Mouse (Mus musculus): Measurements from ENCODE around the gene Tgfbr3. TPM values are rescaled to one million over a fixed set of nuclear protein-coding genes. Genes with fewer than 3 reads are reported as not detected.

The Tgfbr3 gene
- total RNA-seq, 2 experiments from 2014 or later = 13.3 to 16.3 TPM

- no peak for DNase-seq (ENCODE audit: extremely low spot score in 1 of 2, low spot score in 1 of 2)
Measured at GRCm38 (mm10) chr5:107177791-107178190, 111.6 kb downstream of the Tgfbr3 start.

GRCm38 (mm10) chr5:107177248-107177647 lies 112.2 kb downstream of the Tgfbr3 start:
- no peak for DNase-seq (ENCODE audit: extremely low spot score in 1 of 2, low spot score in 1 of 2)

- no peak for DNase-seq (ENCODE audit: extremely low spot score in 1 of 2, low spot score in 1 of 2)
Measured at GRCm38 (mm10) chr5:107176796-107177195, 112.6 kb downstream of the Tgfbr3 start.

GRCm38 (mm10) chr5:107176196-107176595 lies 113.2 kb downstream of the Tgfbr3 start:
- DNase-seq (ENCODE audit: extremely low spot score in 1 of 2, low spot score in 1 of 2) = no peak

GRCm38 (mm10) chr5:107174188-107174587 lies 115.2 kb downstream of the Tgfbr3 start:
- DNase-seq (ENCODE audit: extremely low spot score in 1 of 2, low spot score in 1 of 2) = no peak

GRCm38 (mm10) chr5:107173483-107173882 lies 115.9 kb downstream of the Tgfbr3 start:
- DNase-seq (ENCODE audit: extremely low spot score in 1 of 2, low spot score in 1 of 2) = no peak

GRCm38 (mm10) chr5:107171861-107172260 lies 117.6 kb downstream of the Tgfbr3 start:
- DNase-seq (ENCODE audit: extremely low spot score in 1 of 2, low spot score in 1 of 2) = no peak

GRCm38 (mm10) chr5:107169796-107170195 lies 119.6 kb downstream of the Tgfbr3 start:
- no peak for DNase-seq (ENCODE audit: extremely low spot score in 1 of 2, low spot score in 1 of 2)

DNA sequence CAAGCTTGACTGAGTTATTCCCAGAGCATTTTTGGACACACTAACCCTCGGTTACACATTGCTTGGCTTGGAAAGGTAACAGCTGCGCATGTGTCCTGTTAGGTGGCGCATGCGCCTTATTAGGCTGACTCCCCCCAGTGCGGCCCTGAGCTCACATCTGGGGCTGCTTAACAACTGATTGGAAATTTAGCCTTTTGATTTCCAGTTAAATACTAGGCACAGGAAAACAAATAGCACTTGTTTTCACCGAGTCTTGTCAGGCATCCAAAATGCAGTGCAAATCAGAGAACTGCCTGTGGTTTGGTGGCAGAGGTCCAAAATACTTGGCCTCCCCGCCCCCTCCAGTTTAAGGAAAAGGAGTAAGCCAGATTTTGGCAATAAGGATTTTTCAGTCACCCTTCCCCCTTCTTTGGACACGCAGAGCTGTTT lies 121.5 kb downstream of the Tgfbr3 start:
- DNase-seq (ENCODE audit: extremely low spot score in 1 of 2, low spot score in 1 of 2) = peak; percentile 24 to 50

DNA sequence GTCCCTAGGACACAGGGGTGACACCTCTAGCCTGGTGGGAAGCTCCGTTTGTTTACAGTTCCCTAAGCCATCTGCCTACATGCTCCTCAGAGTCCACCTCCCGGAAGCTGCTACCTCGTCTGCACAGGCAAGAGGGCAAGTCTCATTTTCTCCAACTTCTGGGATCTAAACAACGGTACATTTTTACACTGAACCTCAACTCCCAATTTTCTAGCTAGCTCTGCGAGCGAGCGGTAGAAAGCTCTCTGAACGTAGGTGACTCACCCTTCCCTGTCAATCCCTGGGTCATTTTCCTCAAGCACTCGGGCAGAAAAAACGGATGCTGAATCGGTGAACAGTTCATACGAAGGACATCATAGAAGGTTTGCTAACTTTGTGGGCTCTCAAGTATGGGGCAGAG lies 122.1 kb downstream of the Tgfbr3 start:
- DNase-seq (ENCODE audit: extremely low spot score in 1 of 2, low spot score in 1 of 2) = no peak

- no peak for DNase-seq (ENCODE audit: extremely low spot score in 1 of 2, low spot score in 1 of 2)
Measured at GRCm38 (mm10) chr5:107166659-107167370, 122.6 kb downstream of the Tgfbr3 start.

DNA sequence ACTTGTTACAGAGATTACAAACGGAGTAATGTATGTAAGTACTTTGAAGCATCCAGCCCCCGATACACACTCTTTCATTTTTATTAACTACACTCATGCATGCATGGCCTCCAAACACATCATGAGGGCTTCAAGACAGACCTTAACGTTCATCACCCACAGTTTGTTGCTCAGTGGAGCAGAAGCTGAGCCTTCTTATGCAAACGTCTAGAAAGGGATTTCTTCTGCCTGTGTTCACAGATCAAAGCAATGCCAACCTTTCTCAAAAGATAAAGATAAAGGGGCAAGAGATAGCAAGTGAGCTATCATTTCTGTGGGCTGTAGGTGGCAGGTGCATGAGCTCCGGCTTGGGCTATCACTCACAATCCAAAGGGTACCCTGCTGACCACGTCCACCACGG lies 123.7 kb downstream of the Tgfbr3 start:
- DNase-seq (ENCODE audit: extremely low spot score in 1 of 2, low spot score in 1 of 2) = no peak

GRCm38 (mm10) chr5:107165271-107165670 lies 124.2 kb downstream of the Tgfbr3 start:
- no peak for DNase-seq (ENCODE audit: extremely low spot score in 1 of 2, low spot score in 1 of 2)

DNA sequence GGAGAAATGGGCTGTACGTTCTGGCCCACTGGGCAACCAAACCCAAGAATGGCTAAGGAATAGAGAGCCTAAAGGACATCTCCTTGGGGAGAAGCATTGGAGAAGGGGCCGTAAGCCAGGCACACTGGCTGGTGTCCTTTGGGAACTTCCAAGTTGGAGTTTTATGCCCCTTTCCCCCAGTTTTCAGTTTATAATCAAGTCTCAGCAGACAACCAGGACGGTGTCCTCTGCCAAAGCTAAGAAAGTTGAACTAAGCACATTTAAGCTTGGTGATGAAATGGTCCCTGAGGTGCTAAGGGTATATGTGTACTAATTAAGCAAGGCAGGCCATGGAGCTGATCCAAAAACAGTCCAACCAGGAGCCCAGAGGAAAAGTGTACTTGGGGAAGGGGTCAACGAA lies 124.6 kb downstream of the Tgfbr3 start:
- no peak for DNase-seq (ENCODE audit: extremely low spot score in 1 of 2, low spot score in 1 of 2)

- no peak for DNase-seq (ENCODE audit: extremely low spot score in 1 of 2, low spot score in 1 of 2)
Measured at GRCm38 (mm10) chr5:107164146-107164545, 125.3 kb downstream of the Tgfbr3 start.

DNA sequence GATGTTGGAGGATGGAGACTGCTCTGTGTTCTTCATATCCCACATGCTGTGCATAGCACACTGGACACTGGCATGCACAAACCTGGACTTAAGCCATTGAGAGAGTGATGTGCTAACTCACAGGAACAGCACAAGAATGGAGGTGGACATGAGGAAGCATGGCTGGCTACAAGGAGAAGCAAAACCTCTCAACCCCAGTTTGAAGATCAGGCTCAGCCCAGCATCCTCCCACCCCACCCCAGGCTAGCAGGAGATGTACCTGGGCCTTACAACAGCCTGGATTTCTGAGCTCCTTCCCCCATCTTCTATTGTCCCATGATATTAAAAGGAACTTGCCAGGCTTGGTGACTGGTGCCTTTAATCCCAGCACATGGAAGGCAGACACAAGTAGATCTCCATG lies 126.1 kb downstream of the Tgfbr3 start:
- DNase-seq (ENCODE audit: extremely low spot score in 1 of 2, low spot score in 1 of 2) = no peak

GRCm38 (mm10) chr5:107162812-107163211 lies 126.6 kb downstream of the Tgfbr3 start:
- no peak for DNase-seq (ENCODE audit: extremely low spot score in 1 of 2, low spot score in 1 of 2)

- DNase-seq (ENCODE audit: extremely low spot score in 1 of 2, low spot score in 1 of 2) = no peak
Measured at GRCm38 (mm10) chr5:107162319-107162718, 127.1 kb downstream of the Tgfbr3 start.

DNA sequence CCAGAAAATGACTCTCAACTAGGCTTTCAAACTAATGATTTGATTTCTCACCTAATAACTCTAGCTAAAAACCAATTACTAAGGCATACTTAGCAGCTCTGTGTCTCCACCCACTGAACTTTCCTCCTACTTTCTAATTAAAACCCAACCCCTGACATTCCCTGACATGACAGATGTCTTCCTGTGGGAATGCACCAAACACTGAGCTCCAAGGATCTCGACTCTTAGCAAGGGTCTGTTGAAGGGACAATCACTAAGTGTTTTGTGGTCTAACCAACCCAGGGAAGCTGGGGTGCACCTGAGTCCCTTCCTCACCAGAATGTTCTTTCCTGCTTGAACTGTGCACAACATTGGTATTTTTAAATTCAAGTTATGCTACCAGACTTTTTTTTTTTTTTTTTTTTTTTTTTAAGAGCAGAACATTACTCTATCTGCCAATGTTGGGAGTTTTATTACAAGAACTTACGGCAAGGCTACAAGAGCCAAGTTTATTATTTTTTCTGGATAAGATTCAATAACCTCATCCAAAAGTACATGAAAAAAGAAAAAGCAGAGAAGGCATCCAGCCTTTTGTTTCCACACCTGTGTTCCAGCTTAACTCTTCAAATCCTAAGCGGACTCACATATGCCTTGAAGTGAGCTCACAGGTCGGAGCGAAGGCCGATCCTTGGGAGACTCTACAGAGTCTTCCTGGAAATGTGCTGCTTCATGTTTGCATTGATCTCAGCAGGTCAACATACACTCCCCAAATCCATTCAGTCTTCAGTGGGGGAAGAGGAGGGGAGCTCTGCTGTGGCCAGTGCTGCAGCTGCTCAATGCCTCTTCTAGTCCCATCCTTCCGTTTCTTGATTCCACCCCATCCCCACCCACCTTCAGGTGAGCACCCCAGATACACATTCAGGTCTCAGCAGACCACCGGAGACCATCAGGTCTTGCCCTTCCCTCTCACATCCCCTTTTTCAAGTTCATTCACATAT lies 129.2 kb downstream of the Tgfbr3 start:
- no peak for DNase-seq (ENCODE audit: extremely low spot score in 1 of 2, low spot score in 1 of 2)

DNA sequence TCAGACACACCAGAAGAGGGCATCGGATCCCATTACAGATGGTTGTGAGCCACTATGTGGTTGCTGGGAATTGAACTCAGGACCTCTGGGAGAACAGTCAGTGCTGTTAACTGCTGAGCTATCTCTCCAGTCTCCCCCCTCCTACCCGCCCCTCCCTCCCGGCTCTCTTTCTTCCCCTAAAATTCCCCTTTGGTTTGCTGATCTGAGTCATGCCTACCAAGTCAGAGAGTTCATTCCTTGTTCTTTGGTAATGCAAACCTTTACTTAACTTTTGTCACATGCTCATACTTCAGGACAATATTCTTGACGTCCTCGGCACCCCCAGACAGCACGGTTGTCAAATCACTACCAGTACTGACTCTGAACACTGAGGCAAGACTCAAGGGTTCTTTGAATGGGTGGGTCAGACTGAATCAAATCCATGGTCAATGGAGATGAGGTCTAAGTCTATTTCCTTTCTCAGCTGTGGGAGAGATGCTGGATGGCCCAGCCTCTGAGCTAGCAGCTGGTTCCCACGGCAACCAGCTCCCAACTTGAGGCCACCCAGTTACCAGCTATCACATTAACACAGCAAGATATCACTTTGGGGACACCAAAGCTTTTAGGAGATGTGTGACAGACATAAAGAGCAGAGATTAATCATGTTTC lies 130.8 kb downstream of the Tgfbr3 start:
- no peak for DNase-seq (ENCODE audit: extremely low spot score in 1 of 2, low spot score in 1 of 2)

DNA sequence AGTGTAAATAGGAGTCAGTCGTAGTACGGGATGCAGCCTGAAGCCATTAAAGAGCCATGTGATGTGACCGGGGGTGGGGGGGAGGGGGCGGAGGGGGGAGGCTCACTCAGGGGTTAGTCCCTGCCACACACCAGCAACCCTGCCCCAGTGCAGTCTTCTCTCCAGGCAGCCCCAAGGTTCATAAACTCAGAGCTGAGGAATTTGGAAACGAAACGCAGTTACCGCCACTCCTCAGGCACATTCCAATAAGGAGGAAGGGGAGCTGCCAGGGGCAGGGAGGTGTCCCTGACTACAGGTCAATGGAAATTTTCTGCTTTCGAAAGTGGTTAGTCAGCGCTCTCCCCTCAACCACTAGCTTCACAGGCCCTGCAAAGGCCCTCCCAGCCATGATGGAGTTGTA lies 132.0 kb downstream of the Tgfbr3 start:
- DNase-seq (ENCODE audit: extremely low spot score in 1 of 2, low spot score in 1 of 2) = no peak

Measured in layer of hippocampus, postnatal 25 days (tissue).